Mouse (Mus musculus) kidney, embryonic 14.5 days (tissue): ENCODE measurements around the gene Kmt2e. TPM values are rescaled to one million over a fixed set of nuclear protein-coding genes. Genes with fewer than 3 reads are reported as not detected.

ENCODE experiments used
- ATAC-seq: fragments of 200-750 bp; cut with Nextera tagmentation; 2 replicates; pipeline ENCODE4 v1.8.0; 2017; ENCODE audit warnings: moderate number of reproducible peaks, mild to moderate bottlenecking, moderate TSS enrichment, moderate library complexity; ENCODE audit not compliant: low FRiP score, low TSS enrichment
- H3K27ac ChIP-seq: fragments of 300-500 bp; sonication (generic); 2 replicates; pipeline ENCODE4 v1.5.1; 2014; ENCODE audit warnings: low read depth, mild to moderate bottlenecking, low read length, moderate library complexity, mixed read lengths
- H3K27me3 ChIP-seq: fragments of 300-500 bp; sonication (generic); 2 replicates; pipeline ENCODE4 v1.6.1; 2014; ENCODE audit warnings: mild to moderate bottlenecking, low read length; ENCODE audit not compliant: control insufficient read depth, insufficient read depth
- H3K36me3 ChIP-seq: fragments of 300-500 bp; sonication (generic); 2 replicates; pipeline ENCODE4 v1.6.1; 2014; ENCODE audit warnings: low read length, mixed read lengths; ENCODE audit not compliant: control insufficient read depth, insufficient read depth
- H3K4me1 ChIP-seq: fragments of 300-500 bp; sonication (generic); 2 replicates; pipeline ENCODE4 v1.6.1; 2014; ENCODE audit warnings: low read length, mixed read lengths; ENCODE audit not compliant: control insufficient read depth, insufficient read depth
- H3K4me2 ChIP-seq: fragments of 300-500 bp; sonication (generic); replicated peaks from 2 replicates; pipeline ENCODE4 v1.6.1; 2014; ENCODE audit warnings: low read depth, mild to moderate bottlenecking, low read length
- H3K4me3 ChIP-seq: fragments of 300-500 bp; sonication (generic); 2 replicates; pipeline ENCODE4 v1.5.1; 2014; ENCODE audit warnings: mild to moderate bottlenecking, low read length
- H3K9ac ChIP-seq: fragments of 300-500 bp; sonication (generic); 2 replicates; pipeline ENCODE4 v1.6.1; 2014; ENCODE audit warnings: low read depth, mild to moderate bottlenecking, low read length, moderate library complexity
- H3K9me3 ChIP-seq: fragments of 300-500 bp; sonication (generic); 2 replicates; pipeline ENCODE4 v1.6.1; 2016; ENCODE audit warnings: low read length; ENCODE audit not compliant: control insufficient read depth
- WGBS: fragments of 180-500 bp; shearing (Covaris S2); extraction: QIAGEN DNeasy Blood & Tissue Kit; methylation state at CpG from one replicate; pipeline ENCODE4 v1.1.7; 2014; 5-methylcytosine and 5-hydroxymethylcytosine counted together
- polyA plus RNA-seq: library from polyadenylated mRNA; unstranded; fragments of >200 nt; fragmentation: Nextera tagmentation; extraction: Ambion mirVana; gene quantifications from 2 replicates; pipeline ENCODE4 v1.2.1, GENCODE M21; 2014

The Kmt2e gene
- polyA plus RNA-seq, 1 experiment from 2014 or later, result 81.6 TPM

DNA sequence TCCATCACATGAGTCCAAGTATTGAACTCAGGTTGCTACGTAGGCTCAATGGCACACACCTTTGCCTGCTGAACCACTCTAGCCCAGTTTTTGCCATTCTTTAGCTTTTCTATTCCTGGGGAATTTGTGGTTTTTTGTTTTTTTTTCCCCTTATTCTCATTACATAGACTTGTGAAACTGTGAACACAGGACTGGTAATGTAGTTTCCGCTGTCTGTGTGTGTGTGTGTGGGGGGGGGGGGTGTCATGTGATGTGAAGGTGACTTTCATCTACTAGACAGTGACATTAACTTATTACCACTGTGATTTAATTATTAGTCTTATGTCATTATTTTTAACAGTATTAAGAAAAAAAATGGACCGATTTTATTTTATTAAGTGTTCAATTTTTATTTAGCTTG is 30.0 kb downstream of the Kmt2e start:
- peaks cover 50% of the 10 kb centered on the region for H3K36me3 ChIP-seq
- H3K4me2 ChIP-seq, result no peak overlapping the region
- H3K27me3 ChIP-seq, result no peaks in the 10 kb centered on the region
- H3K9ac ChIP-seq, result no peak overlapping the region
- H3K9me3 ChIP-seq, result no peaks in the 10 kb centered on the region
- no peaks in the 10 kb centered on the region for H3K4me1 ChIP-seq
- no peak for ATAC-seq
- WGBS, result 98% methylated on average over 3 of the region's 3 CpGs
- no peak overlapping the region for H3K27ac ChIP-seq
- H3K4me3 ChIP-seq, result no peak overlapping the region

DNA sequence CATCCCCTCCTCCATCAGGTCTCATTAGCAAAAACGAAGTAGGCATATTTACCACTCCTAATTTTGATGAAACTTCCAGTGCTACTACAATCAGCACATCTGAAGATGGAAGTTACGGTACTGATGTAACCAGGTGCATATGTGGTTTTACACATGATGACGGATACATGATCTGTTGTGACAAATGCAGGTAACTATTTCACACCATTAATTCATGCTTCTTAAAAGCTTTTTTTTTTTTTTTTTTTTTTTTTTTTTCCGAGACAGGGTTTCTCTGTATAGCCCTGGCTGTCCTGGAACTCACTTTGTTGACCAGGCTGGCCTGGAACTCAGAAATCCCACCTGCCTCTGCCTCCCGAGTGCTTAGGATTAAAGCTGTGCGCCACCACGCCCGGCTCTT is 30.5 kb downstream of the Kmt2e start:
- peaks cover 49% of the 10 kb centered on the region for H3K36me3 ChIP-seq
- 91% methylated on average over 8 of the region's 8 CpGs for WGBS
- H3K9ac ChIP-seq, result no peak overlapping the region
- H3K4me3 ChIP-seq, result no peak overlapping the region
- no peak overlapping the region for H3K4me2 ChIP-seq
- H3K9me3 ChIP-seq, result no peaks in the 10 kb centered on the region
- H3K4me1 ChIP-seq, result no peaks in the 10 kb centered on the region
- ATAC-seq, result no peak
- no peak overlapping the region for H3K27ac ChIP-seq
- H3K27me3 ChIP-seq, result no peaks in the 10 kb centered on the region

DNA sequence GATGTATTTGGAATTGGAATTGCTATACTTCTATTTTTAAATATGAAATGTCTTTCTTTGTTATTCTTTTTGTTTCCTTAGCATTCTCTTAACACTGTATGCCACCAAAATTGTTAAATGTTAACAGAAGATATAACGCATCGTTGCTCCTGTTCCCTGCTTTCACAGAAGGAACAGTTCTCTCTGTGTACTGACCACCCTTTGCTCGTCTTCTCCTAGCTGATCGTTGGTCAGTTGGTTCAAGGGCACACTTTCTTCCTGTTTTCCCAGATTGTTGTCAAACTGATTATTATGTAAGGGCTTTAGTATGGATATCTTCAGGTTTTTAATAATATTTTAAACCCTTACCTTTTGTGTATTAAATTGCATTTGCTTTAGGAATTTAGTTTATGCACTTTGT is 32.3 kb downstream of the Kmt2e start:
- no peak for ATAC-seq
- H3K4me2 ChIP-seq, result no peak overlapping the region
- H3K9me3 ChIP-seq, result no peaks in the 10 kb centered on the region
- H3K27me3 ChIP-seq, result no peaks in the 10 kb centered on the region
- 75% methylated on average over 4 of the region's 4 CpGs for WGBS
- H3K4me1 ChIP-seq, result no peaks in the 10 kb centered on the region
- no peak overlapping the region for H3K27ac ChIP-seq
- H3K9ac ChIP-seq, result no peak overlapping the region
- peaks cover 55% of the 10 kb centered on the region for H3K36me3 ChIP-seq
- H3K4me3 ChIP-seq, result no peak overlapping the region

DNA sequence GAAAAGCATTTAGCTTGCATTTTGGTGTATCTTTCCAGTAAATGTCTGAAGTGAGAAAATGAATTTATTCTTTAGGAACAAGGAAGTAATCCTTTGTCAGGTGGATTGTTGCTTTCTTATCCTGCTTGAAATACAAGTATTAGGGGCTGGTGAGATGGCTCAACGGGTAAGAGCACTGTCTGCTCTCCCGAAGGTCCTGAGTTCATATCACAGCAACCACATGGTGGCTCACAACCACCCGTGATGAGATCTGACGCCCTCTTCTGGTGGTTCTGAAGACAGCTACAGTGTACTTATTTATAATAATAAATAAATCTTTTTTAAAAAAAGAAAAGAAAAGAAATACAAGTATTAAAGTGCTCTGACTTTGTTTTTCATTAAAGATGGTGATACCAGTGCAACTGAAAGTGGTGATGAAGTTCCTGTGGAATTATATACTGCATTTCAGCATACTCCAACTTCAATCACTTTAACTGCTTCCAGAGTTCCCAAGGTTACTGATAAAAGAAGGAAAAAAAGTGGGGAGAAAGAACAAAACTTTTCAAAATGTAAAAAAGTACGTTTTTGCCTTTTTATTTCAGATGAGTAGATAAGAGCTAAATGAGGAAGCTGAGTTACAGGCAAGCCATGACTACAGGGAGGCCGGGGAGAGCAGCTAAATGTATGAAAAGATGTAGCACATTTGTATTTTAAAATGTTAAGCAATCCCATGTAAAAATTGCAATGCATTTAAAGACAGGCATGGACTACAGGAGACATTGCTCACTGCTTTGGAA is 39.0 kb downstream of the Kmt2e start:
- H3K4me1 ChIP-seq, result no peaks in the 10 kb centered on the region
- H3K27ac ChIP-seq, result no peak overlapping the region
- no peaks in the 10 kb centered on the region for H3K27me3 ChIP-seq
- H3K4me2 ChIP-seq, result no peak overlapping the region
- WGBS, result 77% methylated on average over 6 of the region's 6 CpGs
- peaks cover 60% of the 10 kb centered on the region for H3K36me3 ChIP-seq
- H3K9me3 ChIP-seq, result no peaks in the 10 kb centered on the region
- no peak overlapping the region for H3K9ac ChIP-seq
- H3K4me3 ChIP-seq, result no peak overlapping the region
- no peak for ATAC-seq

DNA sequence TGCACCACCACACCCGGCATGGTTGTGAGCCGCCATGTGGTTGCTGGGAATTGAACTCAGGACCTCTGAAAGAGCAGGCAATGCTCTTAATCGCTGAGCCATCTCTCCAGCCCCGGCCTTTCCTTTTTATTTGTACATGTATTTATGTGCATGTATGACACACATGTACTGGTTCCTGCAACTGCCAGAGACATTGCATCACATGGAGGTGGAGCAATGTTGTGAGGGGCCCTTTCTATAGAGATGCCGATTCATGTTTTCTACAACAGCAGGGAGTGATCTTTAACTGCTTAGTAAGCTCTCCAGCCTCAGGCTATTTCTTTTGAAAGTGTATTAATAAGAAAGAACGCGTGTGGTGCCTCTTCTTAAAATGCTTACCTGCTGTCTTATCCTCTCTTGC is 49.6 kb downstream of the Kmt2e start:
- Histone ChIP-seq H3K36me3 (peaks cover 81% of the 10 kb centered on the region), H3K4me1 (no peaks in the 10 kb centered on the region), H3K27ac (no peak overlapping the region), H3K9me3 (no peaks in the 10 kb centered on the region), H3K4me3 (no peak overlapping the region), H3K27me3 (no peaks in the 10 kb centered on the region), H3K9ac (no peak overlapping the region), H3K4me2 (no peak overlapping the region)
- 97% methylated on average over 7 of the region's 7 CpGs for WGBS
- ATAC-seq, result no peak

DNA sequence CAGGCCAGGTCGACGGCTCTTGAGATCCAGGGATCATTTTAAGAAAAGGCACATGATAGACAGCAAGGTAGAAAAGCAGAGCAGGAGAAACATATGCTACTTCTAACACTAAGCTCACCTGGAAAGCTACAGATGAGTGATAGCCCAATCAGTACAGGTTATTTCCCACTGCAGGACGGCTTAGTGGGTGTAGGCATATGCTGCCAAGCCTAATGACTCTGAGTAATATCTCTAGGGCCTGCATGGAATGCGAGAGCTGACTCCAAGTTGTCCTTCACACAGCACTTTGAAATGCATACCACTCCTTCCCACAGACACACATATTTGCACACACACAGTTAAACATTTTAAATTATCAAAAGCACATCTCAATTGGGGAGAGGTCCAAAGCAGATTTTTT is 55.0 kb downstream of the Kmt2e start:
- Histone ChIP-seq H3K4me3 (no peak overlapping the region), H3K27ac (no peak overlapping the region), H3K27me3 (no peaks in the 10 kb centered on the region), H3K9ac (no peak overlapping the region), H3K4me2 (no peak overlapping the region), H3K36me3 (peaks cover 78% of the 10 kb centered on the region), H3K4me1 (no peaks in the 10 kb centered on the region), H3K9me3 (no peaks in the 10 kb centered on the region)
- WGBS, result 80% methylated on average over 4 of the region's 4 CpGs
- no peak for ATAC-seq

DNA sequence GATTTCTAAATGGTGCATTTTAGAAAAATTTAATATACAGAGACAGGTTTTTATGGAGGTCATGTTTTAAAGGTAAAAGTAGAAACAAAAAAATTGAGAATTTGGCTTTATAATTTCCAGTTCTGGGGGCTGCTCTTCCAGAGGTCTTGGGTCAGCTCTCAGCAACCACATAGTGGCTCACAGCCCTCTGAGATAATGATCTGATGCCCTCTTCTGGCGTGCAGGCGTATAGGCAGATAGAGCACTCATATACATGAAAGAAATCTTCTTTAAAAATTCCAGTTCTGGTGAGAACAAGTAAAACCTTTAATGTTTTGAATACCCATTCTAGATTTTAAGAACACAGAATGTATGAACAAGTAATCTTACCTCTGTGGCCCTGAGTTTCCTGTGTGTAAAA is 56.6 kb downstream of the Kmt2e start:
- no peaks in the 10 kb centered on the region for H3K4me1 ChIP-seq
- no peaks in the 10 kb centered on the region for H3K27me3 ChIP-seq
- H3K4me3 ChIP-seq, result no peak overlapping the region
- H3K27ac ChIP-seq, result no peak overlapping the region
- WGBS, result 42% methylated on average over 2 of the region's 2 CpGs
- ATAC-seq, result no peak
- no peaks in the 10 kb centered on the region for H3K9me3 ChIP-seq
- H3K36me3 ChIP-seq, result peaks cover 77% of the 10 kb centered on the region
- H3K9ac ChIP-seq, result no peak overlapping the region
- H3K4me2 ChIP-seq, result no peak overlapping the region

DNA sequence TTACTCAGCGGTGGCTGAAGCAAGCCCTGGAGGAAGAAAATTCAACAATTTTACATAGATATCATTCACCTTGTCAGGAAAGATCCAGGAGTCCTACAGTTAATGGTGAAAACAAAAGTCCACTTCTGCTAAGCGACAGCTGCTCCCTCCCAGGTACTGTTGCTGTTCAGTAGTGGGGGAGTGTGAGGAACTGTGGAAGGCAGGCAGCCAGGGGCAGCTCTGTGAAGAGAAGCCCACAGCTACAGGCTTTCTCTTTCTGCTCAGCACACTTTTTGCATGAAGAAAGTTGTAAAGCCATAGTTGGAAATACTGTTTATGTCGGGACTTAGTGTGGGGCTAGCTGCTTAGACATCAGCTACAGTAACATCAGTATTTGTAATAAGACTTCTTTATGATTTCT is 62.2 kb downstream of the Kmt2e start:
- H3K4me1 ChIP-seq, result no peaks in the 10 kb centered on the region
- H3K9ac ChIP-seq, result no peak overlapping the region
- H3K4me3 ChIP-seq, result no peak overlapping the region
- H3K4me2 ChIP-seq, result no peak overlapping the region
- H3K36me3 ChIP-seq, result peaks cover 88% of the 10 kb centered on the region
- no peak overlapping the region for H3K27ac ChIP-seq
- no peaks in the 10 kb centered on the region for H3K27me3 ChIP-seq
- H3K9me3 ChIP-seq, result no peaks in the 10 kb centered on the region
- no peak for ATAC-seq
- WGBS, result 82% methylated on average over 3 of the region's 3 CpGs

DNA sequence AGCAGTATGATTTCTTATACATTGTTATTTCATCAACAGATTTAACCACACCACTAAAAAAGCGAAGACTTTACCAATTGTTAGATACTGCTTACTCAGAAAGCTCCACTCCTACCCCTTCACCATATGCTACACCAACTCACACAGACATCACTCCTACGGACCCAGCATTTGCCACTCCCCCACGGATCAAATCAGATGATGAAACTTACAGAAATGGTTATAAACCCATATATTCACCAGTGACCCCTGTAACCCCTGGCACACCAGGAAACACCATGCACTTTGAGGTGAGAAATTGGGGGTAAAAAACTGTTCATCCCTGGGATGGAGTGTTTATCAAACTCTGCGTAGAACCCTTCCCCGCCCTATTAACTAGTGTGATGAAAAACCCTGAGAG is 62.7 kb downstream of the Kmt2e start:
- Histone ChIP-seq H3K27me3 (no peaks in the 10 kb centered on the region), H3K4me2 (no peak overlapping the region), H3K36me3 (peaks cover 91% of the 10 kb centered on the region), H3K4me1 (no peaks in the 10 kb centered on the region), H3K4me3 (no peak overlapping the region), H3K27ac (no peak overlapping the region), H3K9me3 (no peaks in the 10 kb centered on the region), H3K9ac (no peak overlapping the region)
- 86% methylated on average over 5 of the region's 5 CpGs for WGBS
- no peak for ATAC-seq
